Mouse (Mus musculus) MEL (cell line): ENCODE data around the gene Neto2. TPM values are rescaled to one million over a fixed set of nuclear protein-coding genes. Genes with fewer than 3 reads are reported as not detected.
"Not testable (repeated sequence)": the region's sequence is repeated elsewhere in the genome, so short reads cannot be mapped to it uniquely, and the experiment has no call there.

Source experiments
- DNase-seq: peaks from one replicate; pipeline ENCODE4 v3.0.0; 2011; ENCODE audit warnings: low read depth, low spot score
- H3K27ac ChIP-seq: 2 replicates; pipeline ENCODE4 v1.5.1; 2012; ENCODE audit warnings: low read depth, mild to moderate bottlenecking, control low read depth, low read length, moderate library complexity; ENCODE audit not compliant: control insufficient read depth
- H3K27me3 ChIP-seq, 2 experiments: fragments of 150-350 bp in 1 of 2; sonication (generic) in 1 of 2; 2 replicates each; pipeline ENCODE4 v1.6.1; 2012; ENCODE audit warnings: low read length in 2 of 2, mild to moderate bottlenecking in 2 of 2, improper control_type of control experiment in 1 of 2, moderate library complexity in 1 of 2; ENCODE audit not compliant: insufficient read depth in 2 of 2, control insufficient read depth in 1 of 2
- H3K36me3 ChIP-seq, 2 experiments: 2 replicates each; pipeline ENCODE4 v1.6.1; 2012 to 2014; ENCODE audit warnings: low read length in 2 of 2, improper control_type of control experiment in 1 of 2, inconsistent platforms in 1 of 2, mild to moderate bottlenecking in 1 of 2; ENCODE audit not compliant: insufficient read depth in 2 of 2, control insufficient read depth in 1 of 2
- H3K4me1 ChIP-seq, 2 experiments: fragments of 150-350 bp in 1 of 2; sonication (generic) in 1 of 2; 2 replicates each; pipeline ENCODE4 v1.6.1; 2012; ENCODE audit warnings: low read length in 2 of 2, improper control_type of control experiment in 1 of 2, mild to moderate bottlenecking in 1 of 2; ENCODE audit not compliant: insufficient read depth in 2 of 2, control insufficient read depth in 1 of 2
- H3K4me3 ChIP-seq, 2 experiments: fragments of 150-350 bp in 1 of 2; sonication (generic) in 1 of 2; 2 replicates each; pipeline ENCODE4 v1.5.1; 2012; ENCODE audit warnings: low read depth in 2 of 2, low read length in 2 of 2, mild to moderate bottlenecking in 2 of 2, moderate library complexity in 2 of 2, control low read depth in 1 of 2, improper control_type of control experiment in 1 of 2; ENCODE audit not compliant: control insufficient read depth in 1 of 2, insufficient read depth in 1 of 2
- H3K79me2 ChIP-seq: 2 replicates; pipeline ENCODE4 v1.6.1; 2012; ENCODE audit warnings: mild to moderate bottlenecking, low read length, moderate library complexity; ENCODE audit not compliant: control insufficient read depth, poor library complexity, insufficient read depth
- H3K9ac ChIP-seq: 2 replicates; pipeline ENCODE4 v1.6.1; 2012; ENCODE audit warnings: low read depth, mild to moderate bottlenecking, control low read depth, low read length, moderate library complexity; ENCODE audit not compliant: control insufficient read depth, poor library complexity, severe bottlenecking
- H3K9me3 ChIP-seq: fragments of 150-350 bp; sonication (generic); replicated peaks from 2 replicates; pipeline ENCODE4 v1.6.1; 2012; ENCODE audit warnings: mild to moderate bottlenecking, low read length, improper control_type of control experiment, moderate library complexity; ENCODE audit not compliant: insufficient read depth
- BHLHE40 ChIP-seq: IDR thresholded peaks from 2 replicates; pipeline ENCODE4 v1.6.1; 2012; ENCODE audit warnings: low read depth, mild to moderate bottlenecking, inconsistent platforms, low read length, improper control_type of control experiment, borderline replicate concordance
- E2F4 ChIP-seq: IDR thresholded peaks from 2 replicates; pipeline ENCODE4 v1.6.1; 2011; ENCODE audit warnings: low read depth, low read length, improper control_type of control experiment, borderline replicate concordance
- MAX ChIP-seq: IDR thresholded peaks from 2 replicates; pipeline ENCODE4 v1.6.1; 2011; ENCODE audit warnings: low read length, improper control_type of control experiment
- MAZ ChIP-seq: IDR thresholded peaks from 2 replicates; pipeline ENCODE4 v1.6.1; 2012; ENCODE audit warnings: low read depth, mild to moderate bottlenecking, inconsistent platforms, low read length, improper control_type of control experiment
- NELFE ChIP-seq: IDR thresholded peaks from 2 replicates; pipeline ENCODE4 v1.6.1; 2011; ENCODE audit warnings: low read depth, low read length, improper control_type of control experiment
- POLR2AphosphoS5 ChIP-seq: IDR thresholded peaks from 2 replicates; pipeline ENCODE4 v1.6.1; 2012; ENCODE audit warnings: low read depth, borderline replicate concordance, mild to moderate bottlenecking, inconsistent platforms, low read length, moderate library complexity, mixed read lengths
- SIN3A ChIP-seq: IDR thresholded peaks from 2 replicates; pipeline ENCODE4 v1.6.1; 2012; ENCODE audit warnings: low read length, improper control_type of control experiment, inconsistent platforms
- TAL1 ChIP-seq: IDR thresholded peaks from 2 replicates; pipeline ENCODE4 v1.6.1; 2012; ENCODE audit warnings: mild to moderate bottlenecking, inconsistent platforms, low read length, moderate library complexity, mixed read lengths
- TBP ChIP-seq: IDR thresholded peaks from 2 replicates; pipeline ENCODE4 v1.8.0; 2011; ENCODE audit warnings: low read depth, low read length, improper control_type of control experiment
- UBTF ChIP-seq: IDR thresholded peaks from 2 replicates; pipeline ENCODE4 v1.6.1; 2012; ENCODE audit warnings: low read depth, mild to moderate bottlenecking, inconsistent platforms, low read length, improper control_type of control experiment, moderate library complexity, borderline replicate concordance; ENCODE audit not compliant: insufficient read depth
- USF2 ChIP-seq, 2 experiments: IDR thresholded peaks; 2 replicates each; pipeline ENCODE4 v1.6.1; 2011 to 2012; ENCODE audit warnings: improper control_type of control experiment in 2 of 2, low read length in 2 of 2, borderline replicate concordance in 1 of 2, inconsistent platforms in 1 of 2, low read depth in 1 of 2, mild to moderate bottlenecking in 1 of 2; ENCODE audit not compliant: insufficient read depth in 1 of 2
- ZKSCAN1 ChIP-seq: IDR thresholded peaks from 2 replicates; pipeline ENCODE4 v1.6.1; 2012; ENCODE audit warnings: low read depth, mild to moderate bottlenecking, inconsistent platforms, low read length, improper control_type of control experiment, moderate library complexity
- ZMIZ1 ChIP-seq: IDR thresholded peaks from 2 replicates; pipeline ENCODE4 v1.6.1; 2012; ENCODE audit warnings: low read depth, mild to moderate bottlenecking, inconsistent platforms, low read length, improper control_type of control experiment, moderate library complexity
- polyA plus RNA-seq, 2 experiments: library from polyadenylated mRNA; stranded (reverse) in 1 of 2; unstranded in 1 of 2; fragments of >175 nt in 1 of 2; fragments of >200 nt in 1 of 2; gene quantifications; 2 replicates each; pipeline versions ENCODE4 v1.2.1 to v1.2.4; 2012; ENCODE audit warnings: low replicate concordance in 2 of 2, low read depth in 1 of 2; ENCODE audit not compliant: insufficient read length in 2 of 2, insufficient read depth in 1 of 2, missing spikeins in 1 of 2
- total RNA-seq: library from RNA; depleted of rRNA; stranded (reverse); fragments of 300-350 nt; gene quantifications from 2 replicates; pipeline ENCODE4 v1.2.3, GENCODE M21; 2012

Gene Neto2
- total and polyA plus RNA-seq, 3 experiments, result 3.2 to 4.3 TPM; not detected in 1

- Histone ChIP-seq H3K9ac (no peak overlapping the region), H3K36me3 (no peaks in the 10 kb centered on the region), H3K27ac (no peak overlapping the region), H3K4me1 (no peaks in the 10 kb centered on the region), H3K9me3 (no peaks in the 10 kb centered on the region), H3K27me3 (no peaks in the 10 kb centered on the region), H3K79me2 (no peaks in the 10 kb centered on the region), H3K4me3 (no peak overlapping the region)
- no peak for DNase-seq
- TF ChIP-seq TBP, result no peak
- TF ChIP-seq E2F4, result no peak
- TF ChIP-seq POLR2AphosphoS5, result no peak
- no peak for TF ChIP-seq UBTF
- no peak for TF ChIP-seq TAL1
- TF ChIP-seq MAZ, result no peak
- TF ChIP-seq BHLHE40, result no peak
- TF ChIP-seq SIN3A, result no peak
These were observed 81.9 kb downstream of the Neto2 start for GRCm38 (mm10) chr8:85618789-85619188.

GRCm38 (mm10) chr8:85617125-85617524 is 83.6 kb downstream of the Neto2 start:
- not testable (repeated sequence) for H3K4me1 ChIP-seq, H3K36me3 ChIP-seq

GRCm38 (mm10) chr8:85608836-85609235 is 91.9 kb downstream of the Neto2 start:
- H3K4me3 ChIP-seq, result no peak overlapping the region
- no peak for DNase-seq
- H3K79me2 ChIP-seq, result no peaks in the 10 kb centered on the region
- H3K27me3 ChIP-seq, result no peaks in the 10 kb centered on the region
- H3K9ac ChIP-seq, result no peak overlapping the region
- peaks cover 7 to 22% of the 10 kb centered on the region in 2 experiments for H3K4me1 ChIP-seq
- no peaks in the 10 kb centered on the region for H3K9me3 ChIP-seq
- peaks cover 0 to 18% of the 10 kb centered on the region in 2 experiments; a peak in 2 of 4 replicates for H3K36me3 ChIP-seq
- no peak overlapping the region for H3K27ac ChIP-seq
- TF ChIP-seq USF2 (IDR thresholded peaks at IDR 0.05; ENCODE audit: borderline replicate concordance in 1 of 2, insufficient read depth in 1 of 2, low read depth in 1 of 2, low read length in 2 of 2) (no peak), ZKSCAN1 (no peak), NELFE (no peak), MAX (no peak), ZMIZ1 (no peak)

More at GRCm38 (mm10) chr8:85617125-85617524, 83.6 kb downstream of the Neto2 start:
- not testable (repeated sequence) for H3K79me2 ChIP-seq, H3K9ac ChIP-seq, H3K4me3 ChIP-seq, H3K27ac ChIP-seq, H3K9me3 ChIP-seq, H3K27me3 ChIP-seq, DNase-seq
